Mouse (Mus musculus): ENCODE data around the gene 4833423E24Rik.

The 4833423E24Rik gene

DNA sequence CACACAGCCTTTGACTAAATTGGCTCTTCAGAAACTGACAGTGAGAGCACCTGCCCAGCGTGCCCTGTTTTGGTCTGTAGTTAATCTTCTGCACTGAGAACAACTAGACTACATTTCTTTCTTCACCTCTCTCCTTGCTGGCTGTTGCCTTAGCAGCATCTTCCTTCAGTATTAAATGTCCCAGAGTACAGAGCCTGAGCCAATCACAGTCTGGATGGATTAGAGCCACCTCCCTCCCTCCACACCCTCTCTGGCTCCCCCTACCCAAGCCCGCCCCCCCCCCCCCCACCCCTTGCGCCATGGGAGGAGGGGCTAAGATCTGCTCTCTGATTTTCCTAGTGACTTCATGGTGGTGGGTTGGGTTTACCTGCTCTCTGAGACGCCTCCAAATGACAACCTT is at the start of gene 4833423E24Rik:
4833423E24Rik (minus strand) TSS at position 146 of the 400 bp plus-strand sequence.
- no peak for DNase-seq (ENCODE audit: low spot score in 2 of 2)

DNA sequence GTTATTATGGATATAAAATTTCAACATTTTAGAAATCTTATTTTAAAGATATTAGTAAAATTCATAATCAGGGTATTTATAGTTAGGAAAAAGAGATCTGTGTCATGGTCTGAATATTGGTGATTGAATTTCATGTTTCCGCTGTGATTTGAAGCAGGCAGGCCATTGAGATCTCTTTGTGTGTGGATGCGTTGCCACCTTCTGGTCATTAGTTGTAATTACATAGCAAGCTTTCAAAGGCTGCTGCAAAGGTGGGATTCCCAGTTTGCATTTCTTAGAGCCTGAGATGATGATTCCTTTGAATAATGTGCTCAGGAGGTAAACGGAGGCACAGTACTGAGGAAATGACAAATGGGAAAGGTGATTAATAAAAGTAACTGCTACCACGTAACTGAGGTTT is 42.4 kb upstream of the 4833423E24Rik start:
- DNase-seq (ENCODE audit: low spot score in 2 of 2), result peak in 1 of 2 experiments; percentile 35

DNA sequence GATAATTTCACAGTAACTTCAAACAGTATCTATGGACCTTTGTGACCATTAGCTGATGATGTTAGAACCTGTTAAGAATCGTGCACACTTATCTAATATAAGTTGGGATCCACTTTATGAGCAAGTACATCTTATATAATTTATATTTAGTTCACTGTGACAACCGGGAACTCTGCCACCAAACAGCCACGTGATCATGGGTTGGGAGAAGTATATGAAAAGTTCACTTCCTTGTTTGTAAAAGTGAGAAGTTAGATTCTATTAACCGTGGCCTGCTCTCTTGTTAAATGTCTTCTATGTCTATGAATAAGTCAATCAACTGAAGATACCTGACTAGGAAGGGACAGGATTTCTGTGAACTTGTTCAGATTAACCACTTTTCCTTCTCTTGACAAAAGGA is 41.4 kb upstream of the 4833423E24Rik start:
- no peak for DNase-seq (ENCODE audit: low spot score in 2 of 2)

DNA sequence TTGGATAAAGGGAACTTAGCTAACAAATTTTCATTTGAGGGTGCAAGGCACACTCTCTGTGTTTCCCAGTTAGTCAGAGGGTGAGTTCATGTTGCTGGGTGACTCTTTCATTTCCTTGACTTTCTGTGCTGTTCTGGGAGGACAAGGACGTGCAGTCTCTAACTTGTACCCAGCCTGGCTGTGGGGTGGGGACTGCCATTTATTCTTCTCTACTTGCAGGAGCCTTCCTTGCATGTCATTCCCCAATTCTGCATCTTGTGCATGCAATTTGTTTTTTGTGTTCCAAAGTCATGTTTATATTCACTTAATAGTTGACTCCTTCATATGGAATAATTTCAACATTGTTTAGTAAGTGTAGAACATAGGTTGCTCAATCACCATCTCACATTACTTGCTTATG is 36.0 kb upstream of the 4833423E24Rik start:
- no peak for DNase-seq (ENCODE audit: low spot score in 2 of 2)

DNA sequence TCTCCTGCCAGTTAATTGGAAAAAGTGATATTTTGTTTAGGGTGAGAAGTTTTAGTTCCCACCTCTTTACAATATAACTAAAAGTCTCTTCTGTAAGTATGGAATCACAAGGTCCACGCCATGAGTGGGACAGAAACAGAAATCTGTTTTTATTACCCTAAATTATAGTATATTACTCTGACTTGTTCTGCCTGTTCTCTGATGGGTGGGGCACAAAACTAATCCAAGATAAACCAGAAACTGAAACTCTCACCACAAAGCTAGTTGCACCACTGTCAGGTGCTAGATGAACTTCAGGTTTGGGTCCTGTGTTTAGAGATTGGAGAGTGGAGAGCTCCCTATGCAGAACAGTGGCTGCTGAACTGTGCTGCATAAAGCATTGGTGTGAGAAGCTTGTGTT is 15.1 kb upstream of the 4833423E24Rik start:
- no peak for DNase-seq (ENCODE audit: low spot score in 2 of 2)

DNA sequence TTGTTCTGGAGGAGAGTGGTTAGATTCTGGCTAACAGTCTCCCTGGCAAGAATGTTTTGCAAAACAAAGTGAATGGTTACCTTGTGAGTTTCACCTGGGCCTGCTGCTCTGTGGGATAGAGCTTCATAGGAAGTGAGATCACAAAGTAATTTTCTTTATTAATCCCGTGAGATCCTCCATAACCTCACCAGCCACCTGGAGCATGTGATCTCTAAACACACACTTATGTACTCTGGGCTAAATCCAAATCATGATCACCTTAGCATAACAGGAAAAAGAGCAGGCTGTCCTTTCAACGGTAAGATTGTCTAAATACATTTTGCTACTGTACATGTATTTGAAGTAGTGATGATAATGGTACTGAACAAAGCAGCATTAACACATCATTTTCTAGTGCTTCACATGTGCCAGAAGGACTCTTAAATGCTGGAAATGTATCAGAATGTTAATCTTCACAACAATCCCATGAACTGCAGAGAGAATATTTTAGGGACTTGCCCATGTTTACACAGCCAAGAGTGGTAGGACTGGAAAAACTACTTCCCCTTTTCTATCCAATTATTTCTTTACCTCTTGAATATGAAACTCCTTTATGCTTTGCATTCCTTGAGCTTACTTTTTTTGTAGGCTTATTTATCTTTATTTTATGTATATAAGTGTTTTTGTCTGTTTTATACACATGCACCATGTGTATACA is 13.4 kb upstream of the 4833423E24Rik start:
- no peak for DNase-seq (ENCODE audit: low spot score in 2 of 2)

DNA sequence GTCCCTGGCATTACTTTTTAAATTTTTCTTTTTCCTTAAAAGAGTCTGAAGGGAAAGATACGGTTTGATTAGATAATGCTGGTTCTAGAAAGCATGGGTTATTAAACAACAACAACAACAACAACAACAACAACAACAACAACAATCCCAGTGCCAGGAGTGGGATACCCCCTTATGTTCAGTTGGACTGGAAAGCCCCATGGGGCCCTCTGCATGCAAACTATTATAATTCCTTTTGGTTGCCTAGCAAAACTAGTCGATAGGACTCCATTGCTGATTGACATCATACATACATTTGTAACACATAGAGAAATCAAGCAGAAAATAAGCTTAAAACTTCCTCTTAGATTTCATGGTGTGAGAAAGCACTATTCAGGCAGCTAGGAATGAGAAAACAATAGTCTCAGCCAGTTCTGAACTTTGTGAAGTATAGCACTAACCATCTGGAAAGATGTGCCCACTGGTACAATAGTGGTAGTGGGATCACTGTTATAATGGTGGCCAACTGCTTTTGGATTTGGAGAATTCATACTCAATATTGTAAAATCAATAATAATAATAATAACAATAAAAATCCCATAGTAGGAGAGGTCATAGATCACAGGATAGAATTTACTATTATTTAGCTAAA is 4.2 kb upstream of the 4833423E24Rik start:
- DNase-seq (ENCODE audit: low spot score in 2 of 2), result no peak

DNA sequence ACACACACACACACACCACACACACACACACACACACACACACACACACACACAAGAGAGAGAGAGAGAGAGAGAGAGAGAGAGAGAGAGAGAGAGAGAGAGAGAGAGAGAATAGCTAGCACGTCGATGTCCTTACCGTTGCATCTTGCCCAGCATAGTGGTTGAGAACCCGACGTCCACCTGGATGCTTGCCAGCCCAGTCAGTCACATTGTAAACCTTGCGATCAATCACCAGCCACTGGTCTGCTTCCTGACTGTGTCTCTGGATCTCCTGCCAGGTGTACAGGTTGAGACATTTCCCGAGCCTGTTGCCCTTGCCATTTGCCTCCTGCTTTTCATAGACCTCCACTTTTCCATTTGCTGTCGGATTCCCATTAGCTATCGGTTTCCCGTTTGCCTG is 532 bp downstream of the 4833423E24Rik start:
- DNase-seq (ENCODE audit: low spot score in 2 of 2), result no peak

DNA sequence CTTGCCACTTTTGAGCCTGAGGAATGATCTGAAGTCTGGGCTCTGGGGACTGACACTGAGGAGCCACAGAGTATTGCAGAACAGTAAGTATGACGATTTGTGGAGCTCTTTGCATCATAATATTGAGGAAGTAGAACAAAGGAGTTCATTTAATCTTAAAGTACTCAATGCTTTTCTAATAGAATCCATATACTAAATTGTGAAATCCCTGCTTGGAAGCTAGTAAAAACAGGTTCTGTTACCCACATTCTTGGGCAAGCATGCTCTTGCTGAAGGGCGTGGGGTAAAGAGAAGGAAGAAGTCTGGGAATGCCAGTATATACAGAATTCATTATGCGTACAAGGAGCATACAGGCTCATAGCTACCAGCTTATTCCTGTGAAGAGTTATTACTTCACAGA is 8.4 kb downstream of the 4833423E24Rik start:
- no peak for DNase-seq (ENCODE audit: low spot score in 2 of 2)

DNA sequence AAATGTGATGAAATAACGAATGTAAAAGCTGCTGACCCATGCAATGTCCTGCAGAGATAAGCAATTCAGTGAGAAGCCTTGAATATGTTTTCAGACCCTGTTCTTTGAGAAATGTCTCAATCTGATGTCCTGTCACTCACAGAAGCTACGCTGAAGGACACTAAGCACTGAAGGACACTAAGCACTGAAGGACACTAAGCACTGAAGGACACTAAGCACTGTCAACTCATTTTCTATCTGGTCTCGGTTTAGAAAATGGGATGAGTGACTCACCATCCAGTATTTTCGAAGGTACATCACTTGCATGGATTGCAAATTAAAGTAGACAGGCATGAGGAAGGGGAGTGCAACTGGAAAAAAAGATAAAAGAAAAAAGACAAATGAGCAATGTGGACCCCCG is 28.4 kb downstream of the 4833423E24Rik start:
- no peak for DNase-seq (ENCODE audit: low spot score in 2 of 2)

DNA sequence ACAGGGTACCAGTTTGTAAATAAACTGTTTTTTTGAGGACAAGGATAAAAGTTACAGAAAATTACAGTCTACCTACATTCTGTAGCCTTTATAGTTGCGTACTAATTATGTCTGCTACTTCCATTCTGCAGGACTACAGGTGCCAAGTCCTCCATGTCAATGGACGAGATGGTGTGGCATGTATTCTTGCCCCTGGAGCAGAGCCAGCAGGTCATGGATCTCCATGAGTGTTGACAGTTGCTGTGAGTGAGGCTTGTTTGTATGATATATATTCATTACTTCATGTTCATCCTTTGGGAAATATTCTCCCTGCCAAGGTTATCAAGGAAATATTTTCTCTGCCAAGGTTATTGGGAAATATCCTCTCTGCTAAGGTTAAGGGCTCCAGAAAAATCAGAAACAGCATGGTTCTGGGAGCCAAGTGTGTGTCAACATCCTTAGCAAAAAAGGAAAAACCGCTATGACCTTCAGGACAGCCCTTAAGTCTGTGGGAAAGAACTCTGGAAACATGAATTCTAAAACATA is 52.0 kb downstream of the 4833423E24Rik start:
- no peak for DNase-seq (ENCODE audit: low spot score in 2 of 2)

DNA sequence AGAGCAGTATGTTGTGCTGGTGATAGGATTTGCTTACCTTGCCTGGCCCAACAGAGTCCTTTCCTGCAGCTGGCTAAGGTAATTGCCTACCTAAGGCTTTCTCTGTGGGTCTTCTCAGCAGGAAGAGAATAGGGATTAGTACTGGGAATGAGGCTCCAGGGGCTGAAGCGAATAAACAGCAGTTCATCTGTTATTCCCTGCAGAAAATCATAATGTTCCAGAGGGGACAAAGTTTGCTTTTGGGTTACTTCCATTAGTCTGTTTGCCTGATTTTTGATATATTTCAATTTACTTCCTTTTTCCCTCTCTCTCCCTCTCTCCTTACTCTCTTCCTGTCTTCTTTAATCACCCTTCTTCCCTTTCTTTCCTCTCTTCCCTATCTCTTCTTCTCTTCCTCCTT is 75.3 kb downstream of the 4833423E24Rik start, which contains the start of gene Olfr995:
Olfr995 (minus strand) TSS at position 101 of the 400 bp plus-strand sequence.
- DNase-seq (ENCODE audit: low spot score in 2 of 2), result no peak

DNA sequence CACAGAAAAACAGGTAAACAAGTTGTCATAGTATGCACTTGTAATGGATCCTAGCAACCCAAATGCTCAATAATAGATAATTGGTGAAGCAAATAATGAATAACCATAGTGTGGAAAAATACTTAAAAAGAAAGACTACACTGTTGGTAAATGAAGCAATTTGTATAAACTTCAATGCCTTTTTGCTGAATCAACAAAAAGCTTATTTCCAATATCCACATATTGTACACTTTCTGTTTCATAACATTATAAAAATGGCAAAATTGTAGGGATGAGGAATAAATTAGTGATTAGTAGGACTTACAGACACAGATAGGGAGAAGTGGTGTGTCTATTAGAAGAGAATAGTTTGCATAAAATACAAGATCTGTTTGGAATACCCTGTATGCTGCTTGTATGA is 76.3 kb downstream of the 4833423E24Rik start:
- no peak for DNase-seq (ENCODE audit: low spot score in 2 of 2)

DNA sequence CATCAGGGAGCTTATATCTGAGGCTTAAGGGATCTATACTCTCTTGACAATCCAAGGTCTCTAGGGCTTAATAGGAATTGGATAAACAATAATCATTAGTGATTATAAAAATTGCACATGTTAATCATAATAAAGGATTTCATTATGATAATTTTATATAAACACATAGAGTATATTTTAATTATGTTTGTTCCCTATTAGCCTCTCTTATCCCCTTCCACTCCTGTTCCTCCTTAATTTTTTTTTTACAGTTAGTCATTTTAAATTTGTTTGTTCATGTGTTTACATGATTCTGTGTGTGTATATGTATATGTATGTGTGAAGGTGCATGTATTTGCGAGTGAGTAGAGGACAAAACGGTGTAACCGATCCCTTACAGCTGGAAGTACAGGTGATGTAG is 82.5 kb downstream of the 4833423E24Rik start, which contains the start of gene Olfr994:
Olfr994 (minus strand) TSS at position 101 of the 400 bp plus-strand sequence.
- DNase-seq (ENCODE audit: low spot score in 2 of 2), result no peak

All from frontal cortex, postnatal 25 days (tissue).